Mouse (Mus musculus) small intestine, adult 2 months (tissue): ENCODE measurements around the gene Atg101. TPM values are rescaled to one million over a fixed set of nuclear protein-coding genes. Genes with fewer than 3 reads are reported as not detected.

Experiments used
- H3K27ac ChIP-seq: fragments of 200-500 bp; 2 replicates; pipeline ENCODE4 v1.5.1; 2012; ENCODE audit warnings: low read depth, low read length, control low read depth, inconsistent platforms; ENCODE audit not compliant: insufficient read depth
- H3K27me3 ChIP-seq: fragments of 200-500 bp; 2 replicates; pipeline ENCODE4 v1.6.1; 2012; ENCODE audit warnings: mild to moderate bottlenecking, moderate library complexity, low read length, inconsistent platforms; ENCODE audit not compliant: control insufficient read depth, insufficient read depth
- H3K36me3 ChIP-seq: fragments of 200-500 bp; 2 replicates; pipeline ENCODE4 v1.6.1; 2012; ENCODE audit warnings: mild to moderate bottlenecking, low read length, control low read depth, inconsistent platforms; ENCODE audit not compliant: control insufficient read depth, insufficient read depth
- H3K4me1 ChIP-seq: fragments of 200-500 bp; 2 replicates; pipeline ENCODE4 v1.6.1; 2012; ENCODE audit warnings: low read length, inconsistent platforms, mixed read lengths; ENCODE audit not compliant: control insufficient read depth, insufficient read depth, insufficient read length
- H3K4me3 ChIP-seq: fragments of 200-500 bp; 2 replicates; pipeline ENCODE4 v1.5.1; 2012; ENCODE audit warnings: low read depth, mild to moderate bottlenecking, control low read depth, inconsistent platforms, low read length, moderate library complexity
- CTCF ChIP-seq: fragments of 200-500 bp; IDR thresholded peaks from 2 replicates; pipeline ENCODE4 v1.5.1; 2012; ENCODE audit warnings: low read depth, mild to moderate bottlenecking, control low read depth, inconsistent platforms, low read length, moderate library complexity, mixed read lengths; ENCODE audit not compliant: insufficient replicate concordance, insufficient read length; ENCODE audit errors: extremely low read depth
- POLR2A ChIP-seq: fragments of 200-500 bp; IDR thresholded peaks from 2 replicates; pipeline ENCODE4 v1.6.1; 2012; ENCODE audit warnings: low read depth, mild to moderate bottlenecking, control low read depth, inconsistent platforms, low read length, moderate library complexity
- WGBS: fragments of 180-500 bp; shearing (Covaris S2); methylation state at CpG from one replicate; pipeline ENCODE4 v1.1.7; 2018; 5-methylcytosine and 5-hydroxymethylcytosine counted together
- polyA plus RNA-seq: library from polyadenylated mRNA; depleted of rRNA; stranded (reverse); fragments of >200 nt; gene quantifications from 2 replicates; pipeline ENCODE4 v1.2.3, GENCODE M21; 2012

Gene Atg101
- polyA plus RNA-seq, 1 experiment, result 38.4 TPM

- TF ChIP-seq CTCF (no peak), POLR2A (no peak)
- no peaks in the 10 kb centered on the region for H3K27me3 ChIP-seq
- WGBS, result 42% methylated on average over 5 of the region's 5 CpGs
- no peak overlapping the region for H3K4me3 ChIP-seq
- no peaks in the 10 kb centered on the region for H3K4me1 ChIP-seq
- no peak overlapping the region for H3K27ac ChIP-seq
- no peaks in the 10 kb centered on the region for H3K36me3 ChIP-seq
Observed at GRCm38 (mm10) chr15:101309493-101309892, 25.4 kb downstream of the Atg101 start.

- Histone ChIP-seq H3K36me3 (no peaks in the 10 kb centered on the region), H3K27ac (no peak overlapping the region), H3K4me3 (no peak overlapping the region), H3K27me3 (no peaks in the 10 kb centered on the region), H3K4me1 (peaks cover 2% of the 10 kb centered on the region; the same call in 1 of the 2 replicates)
- TF ChIP-seq CTCF (no peak), POLR2A (no peak)
- 56% methylated on average over 13 of the region's 15 CpGs for WGBS
Observed at GRCm38 (mm10) chr15:101311087-101311770, 27.2 kb downstream of the Atg101 start.

- 64% methylated on average over 6 of the region's 6 CpGs for WGBS
- no peaks in the 10 kb centered on the region for H3K36me3 ChIP-seq
Observed at GRCm38 (mm10) chr15:101312006-101312405, 27.9 kb downstream of the Atg101 start.

GRCm38 (mm10) chr15:101315378-101315777 is 31.3 kb downstream of the Atg101 start:
- Histone ChIP-seq H3K36me3 (no peaks in the 10 kb centered on the region), H3K4me3 (no peak overlapping the region), H3K27me3 (no peaks in the 10 kb centered on the region), H3K27ac (no peak overlapping the region), H3K4me1 (peaks cover 3% of the 10 kb centered on the region; the same call in 1 of the 2 replicates)
- 84% methylated on average over 4 of the region's 4 CpGs for WGBS
- TF ChIP-seq POLR2A, result no peak
- TF ChIP-seq CTCF, result no peak

More at GRCm38 (mm10) chr15:101312006-101312405, 27.9 kb downstream of the Atg101 start:
- H3K4me1 ChIP-seq, result peaks cover 2% of the 10 kb centered on the region; the same call in 1 of the 2 replicates
- TF ChIP-seq CTCF, result no peak
- TF ChIP-seq POLR2A, result no peak
- H3K4me3 ChIP-seq, result no peak overlapping the region
- no peaks in the 10 kb centered on the region for H3K27me3 ChIP-seq
- no peak overlapping the region for H3K27ac ChIP-seq

- Histone ChIP-seq H3K36me3 (no peaks in the 10 kb centered on the region), H3K27ac (no peak overlapping the region), H3K4me1 (peaks cover 6% of the 10 kb centered on the region; the same call in 1 of the 2 replicates), H3K27me3 (no peaks in the 10 kb centered on the region), H3K4me3 (peak overlapping the region; percentile 53)
- TF ChIP-seq POLR2A, result no peak
- TF ChIP-seq CTCF, result peak; percentile 79
- under 1% methylated on average over 11 of the region's 11 CpGs for WGBS
Observed at GRCm38 (mm10) chr15:101315832-101316231, 31.8 kb downstream of the Atg101 start.

GRCm38 (mm10) chr15:101316279-101316912 is 32.3 kb downstream of the Atg101 start:
- Histone ChIP-seq H3K27ac (no peak overlapping the region), H3K4me1 (peaks cover 8% of the 10 kb centered on the region; the same call in 1 of the 2 replicates), H3K4me3 (no peak overlapping the region), H3K36me3 (no peaks in the 10 kb centered on the region), H3K27me3 (no peaks in the 10 kb centered on the region)
- no peak for TF ChIP-seq POLR2A
- TF ChIP-seq CTCF, result no peak
- 61% methylated on average over 13 of the region's 13 CpGs for WGBS
